Mouse (Mus musculus) C2C12 (cell line): ENCODE measurements around the gene Rars2.

ENCODE experiments used
- CTCF ChIP-seq: IDR thresholded peaks from one replicate; pipeline ENCODE4 v1.5.1; 2011; ENCODE audit not compliant: control insufficient read depth, insufficient read depth, insufficient read length
- FOSL1 ChIP-seq: IDR thresholded peaks from one replicate; pipeline ENCODE4 v1.8.0; 2011; ENCODE audit warnings: mild to moderate bottlenecking, low read length; ENCODE audit not compliant: poor library complexity, insufficient read depth, severe bottlenecking
- MYOG ChIP-seq: IDR thresholded peaks from one replicate; pipeline ENCODE4 v1.6.1; 2011; ENCODE audit not compliant: control insufficient read depth, insufficient read length; ENCODE audit errors: extremely low read depth

DNA sequence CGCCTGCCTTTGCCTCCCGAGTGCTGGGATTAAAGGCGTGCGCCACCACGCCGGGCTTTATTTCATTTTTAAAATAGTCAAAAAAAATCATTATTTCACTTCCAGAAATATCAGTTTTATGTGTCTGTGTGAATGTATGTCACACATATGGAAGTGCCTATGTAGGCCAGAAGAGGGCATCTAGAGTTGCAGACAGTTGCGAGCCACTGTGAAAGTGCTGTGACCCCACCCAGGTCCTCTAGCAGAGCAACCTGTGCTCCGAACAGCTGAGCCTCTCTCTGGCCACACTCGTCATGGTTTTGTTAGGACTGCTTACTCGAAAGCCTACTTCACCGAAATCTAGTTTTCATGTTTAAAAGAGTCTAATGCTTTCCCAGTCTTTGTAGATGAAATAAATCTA lies 87.5 kb downstream of the Rars2 start:
- TF ChIP-seq CTCF (no peak), FOSL1 (no peak), MYOG (no peak)
